Mouse (Mus musculus): Measurements from ENCODE around the gene Epha4. TPM values are rescaled to one million over a fixed set of nuclear protein-coding genes. Genes with fewer than 3 reads are reported as not detected.

The Epha4 gene
- polyA plus RNA-seq, 1 experiment from 2014 or later = 28.8 TPM

- no peak overlapping the region for H3K4me3 ChIP-seq (ENCODE audit: low read depth, low read length)
- no peaks in the 10 kb centered on the region; the same call in 1 of the 2 replicates for H3K36me3 ChIP-seq (replicated peaks; ENCODE audit: control insufficient read depth, insufficient read depth, low read depth, low read length)
- ATAC-seq (replicated peaks; ENCODE audit: insufficient number of reproducible peaks, low FRiP score, low TSS enrichment, low read depth) (peak; percentile 49), DNase-seq (ENCODE audit: low spot score) (peak; percentile 33)
- no peaks in the 10 kb centered on the region for H3K4me1 ChIP-seq (ENCODE audit: control insufficient read depth, insufficient read depth, low read length)
- WGBS = 34% methylated on average over 11 of the region's 11 CpGs
- no peaks in the 10 kb centered on the region for H3K9me3 ChIP-seq (replicated peaks; ENCODE audit: control insufficient read depth, low read length)
- no peak overlapping the region for H3K27ac ChIP-seq (replicated peaks; ENCODE audit: low read depth, low read length)
- no peak overlapping the region; the same call in 1 of the 2 replicates for H3K4me2 ChIP-seq (ENCODE audit: low read depth, low read length)
- no peaks in the 10 kb centered on the region for H3K27me3 ChIP-seq (ENCODE audit: control insufficient read depth, insufficient read depth, low read length)
- H3K9ac ChIP-seq (replicated peaks; ENCODE audit: low read length) = no peak overlapping the region
Observed at GRCm38 (mm10) chr1:77502554-77503119, 12.3 kb downstream of the Epha4 start.

- 78% methylated on average over 13 of the region's 13 CpGs for WGBS
- no peak for ATAC-seq (replicated peaks; ENCODE audit: insufficient number of reproducible peaks, low FRiP score, low TSS enrichment, low read depth)
- H3K4me3 ChIP-seq (ENCODE audit: low read depth, low read length) = no peak overlapping the region
- H3K9ac ChIP-seq (replicated peaks; ENCODE audit: low read length) = no peak overlapping the region
- no peaks in the 10 kb centered on the region for H3K9me3 ChIP-seq (replicated peaks; ENCODE audit: control insufficient read depth, low read length)
- H3K4me2 ChIP-seq (ENCODE audit: low read depth, low read length) = no peak overlapping the region
- no peaks in the 10 kb centered on the region for H3K27me3 ChIP-seq (ENCODE audit: control insufficient read depth, insufficient read depth, low read length)
- H3K27ac ChIP-seq (replicated peaks; ENCODE audit: low read depth, low read length) = no peak overlapping the region
- H3K4me1 ChIP-seq (ENCODE audit: control insufficient read depth, insufficient read depth, low read length) = no peaks in the 10 kb centered on the region
- DNase-seq (ENCODE audit: low spot score) = no peak
- no peaks in the 10 kb centered on the region; the same call in 1 of the 2 replicates for H3K36me3 ChIP-seq (replicated peaks; ENCODE audit: control insufficient read depth, insufficient read depth, low read depth, low read length)
Observed at GRCm38 (mm10) chr1:77501363-77501933, 13.4 kb downstream of the Epha4 start.

- DNase-seq (ENCODE audit: low spot score) = no peak
- WGBS = 58% methylated on average over 4 of the region's 4 CpGs
- Histone ChIP-seq H3K4me1 (ENCODE audit: control insufficient read depth, insufficient read depth, low read length) (peaks cover 4% of the 10 kb centered on the region), H3K4me2 (ENCODE audit: low read depth, low read length) (no peak overlapping the region), H3K9me3 (replicated peaks; ENCODE audit: control insufficient read depth, low read length) (no peaks in the 10 kb centered on the region), H3K36me3 (replicated peaks; ENCODE audit: control insufficient read depth, insufficient read depth, low read depth, low read length) (no peaks in the 10 kb centered on the region; the same call in 1 of the 2 replicates), H3K4me3 (ENCODE audit: low read depth, low read length) (no peak overlapping the region), H3K9ac (replicated peaks; ENCODE audit: low read length) (no peak overlapping the region), H3K27me3 (ENCODE audit: control insufficient read depth, insufficient read depth, low read length) (no peaks in the 10 kb centered on the region), H3K27ac (replicated peaks; ENCODE audit: low read depth, low read length) (no peak overlapping the region)
- ATAC-seq (replicated peaks; ENCODE audit: insufficient number of reproducible peaks, low FRiP score, low TSS enrichment, low read depth) = no peak
Observed at GRCm38 (mm10) chr1:77497506-77497905, 17.4 kb downstream of the Epha4 start.

GRCm38 (mm10) chr1:77496468-77497181 is 18.3 kb downstream of the Epha4 start:
- no peak overlapping the region for H3K27ac ChIP-seq (replicated peaks; ENCODE audit: low read depth, low read length)
- 15% methylated on average over 11 of the region's 11 CpGs for WGBS
- no peaks in the 10 kb centered on the region for H3K9me3 ChIP-seq (replicated peaks; ENCODE audit: control insufficient read depth, low read length)
- H3K9ac ChIP-seq (replicated peaks; ENCODE audit: low read length) = no peak overlapping the region
- 0 out of 2 replicates have a peak overlapping the region, but pooled peaks have one; percentile 1 for H3K4me2 ChIP-seq (ENCODE audit: low read depth, low read length)
- H3K4me1 ChIP-seq (ENCODE audit: control insufficient read depth, insufficient read depth, low read length) = peaks cover 4% of the 10 kb centered on the region
- DNase-seq (ENCODE audit: low spot score) = peak; percentile 66
- H3K36me3 ChIP-seq (replicated peaks; ENCODE audit: control insufficient read depth, insufficient read depth, low read depth, low read length) = no peaks in the 10 kb centered on the region; the same call in 1 of the 2 replicates
- no peaks in the 10 kb centered on the region for H3K27me3 ChIP-seq (ENCODE audit: control insufficient read depth, insufficient read depth, low read length)
- peak; percentile 70 for ATAC-seq (replicated peaks; ENCODE audit: insufficient number of reproducible peaks, low FRiP score, low TSS enrichment, low read depth)
- H3K4me3 ChIP-seq (ENCODE audit: low read depth, low read length) = no peak overlapping the region

GRCm38 (mm10) chr1:77495790-77496158 is 19.1 kb downstream of the Epha4 start:
- DNase-seq (ENCODE audit: low spot score) (peak; percentile 24), ATAC-seq (replicated peaks; ENCODE audit: insufficient number of reproducible peaks, low FRiP score, low TSS enrichment, low read depth) (no peak)
- no peaks in the 10 kb centered on the region for H3K9me3 ChIP-seq (replicated peaks; ENCODE audit: control insufficient read depth, low read length)
- WGBS = 12% methylated on average over 7 of the region's 7 CpGs
- H3K27me3 ChIP-seq (ENCODE audit: control insufficient read depth, insufficient read depth, low read length) = no peaks in the 10 kb centered on the region
- peaks cover 4% of the 10 kb centered on the region for H3K4me1 ChIP-seq (ENCODE audit: control insufficient read depth, insufficient read depth, low read length)
- no peak overlapping the region for H3K4me2 ChIP-seq (ENCODE audit: low read depth, low read length)
- H3K36me3 ChIP-seq (replicated peaks; ENCODE audit: control insufficient read depth, insufficient read depth, low read depth, low read length) = no peaks in the 10 kb centered on the region; the same call in 1 of the 2 replicates
- H3K4me3 ChIP-seq (ENCODE audit: low read depth, low read length) = no peak overlapping the region
- no peak overlapping the region for H3K9ac ChIP-seq (replicated peaks; ENCODE audit: low read length)
- no peak overlapping the region; the same call in 1 of the 2 replicates for H3K27ac ChIP-seq (replicated peaks; ENCODE audit: low read depth, low read length)

- H3K4me3 ChIP-seq (ENCODE audit: low read depth, low read length) = no peak overlapping the region
- no peaks in the 10 kb centered on the region; the same call in 1 of the 2 replicates for H3K36me3 ChIP-seq (replicated peaks; ENCODE audit: control insufficient read depth, insufficient read depth, low read depth, low read length)
- DNase-seq (ENCODE audit: low spot score) (peak; percentile 21), ATAC-seq (replicated peaks; ENCODE audit: insufficient number of reproducible peaks, low FRiP score, low TSS enrichment, low read depth) (no peak)
- H3K9ac ChIP-seq (replicated peaks; ENCODE audit: low read length) = no peak overlapping the region
- no peak overlapping the region for H3K4me2 ChIP-seq (ENCODE audit: low read depth, low read length)
- H3K27ac ChIP-seq (replicated peaks; ENCODE audit: low read depth, low read length) = no peak overlapping the region
- 20% methylated on average over 10 of the region's 10 CpGs for WGBS
- no peaks in the 10 kb centered on the region for H3K9me3 ChIP-seq (replicated peaks; ENCODE audit: control insufficient read depth, low read length)
- H3K27me3 ChIP-seq (ENCODE audit: control insufficient read depth, insufficient read depth, low read length) = no peaks in the 10 kb centered on the region
- peaks cover 4% of the 10 kb centered on the region for H3K4me1 ChIP-seq (ENCODE audit: control insufficient read depth, insufficient read depth, low read length)
Observed at GRCm38 (mm10) chr1:77495030-77495789, 19.7 kb downstream of the Epha4 start.

GRCm38 (mm10) chr1:77493841-77494635 is 20.9 kb downstream of the Epha4 start:
- Histone ChIP-seq H3K27ac (replicated peaks; ENCODE audit: low read depth, low read length) (no peak overlapping the region), H3K4me2 (ENCODE audit: low read depth, low read length) (no peak overlapping the region), H3K4me1 (ENCODE audit: control insufficient read depth, insufficient read depth, low read length) (peaks cover 4% of the 10 kb centered on the region), H3K9ac (replicated peaks; ENCODE audit: low read length) (no peak overlapping the region), H3K27me3 (ENCODE audit: control insufficient read depth, insufficient read depth, low read length) (no peaks in the 10 kb centered on the region), H3K36me3 (replicated peaks; ENCODE audit: control insufficient read depth, insufficient read depth, low read depth, low read length) (no peaks in the 10 kb centered on the region), H3K4me3 (ENCODE audit: low read depth, low read length) (no peak overlapping the region), H3K9me3 (replicated peaks; ENCODE audit: control insufficient read depth, low read length) (no peaks in the 10 kb centered on the region)
- no peak; the same call in 1 of the 2 replicates for ATAC-seq (replicated peaks; ENCODE audit: insufficient number of reproducible peaks, low FRiP score, low TSS enrichment, low read depth)
- DNase-seq (ENCODE audit: low spot score) = no peak
- 45% methylated on average over 10 of the region's 10 CpGs for WGBS

Measured in embryonic facial prominence, embryonic 11.5 days (tissue).